Mouse (Mus musculus) stomach, postnatal 0 days (tissue): ENCODE results near the gene Hoxc11. TPM values are rescaled to one million over a fixed set of nuclear protein-coding genes. Genes with fewer than 3 reads are reported as not detected.

ENCODE experiments used
- ATAC-seq: fragments of 200-750 bp; cut with Nextera tagmentation; 2 replicates; pipeline ENCODE4 v1.8.0; 2017; ENCODE audit not compliant: low FRiP score, low TSS enrichment
- DNase-seq: peaks from one replicate; pipeline ENCODE4 v3.0.0-alpha.2; 2016; ENCODE audit warnings: low spot score
- H3K27ac ChIP-seq: fragments of 300-500 bp; sonication (generic); replicated peaks from 2 replicates; pipeline ENCODE4 v1.5.1; 2014; ENCODE audit warnings: mild to moderate bottlenecking, control low read depth
- H3K27me3 ChIP-seq: fragments of 300-500 bp; sonication (generic); 2 replicates; pipeline ENCODE4 v1.6.1; 2014; ENCODE audit warnings: low read length; ENCODE audit not compliant: control insufficient read depth, insufficient read depth
- H3K36me3 ChIP-seq: fragments of 300-500 bp; sonication (generic); 2 replicates; pipeline ENCODE4 v1.6.1; 2014; ENCODE audit warnings: low read length, mixed read lengths; ENCODE audit not compliant: control insufficient read depth, insufficient read depth
- H3K4me1 ChIP-seq: fragments of 300-500 bp; sonication (generic); replicated peaks from 2 replicates; pipeline ENCODE4 v1.6.1; 2014; ENCODE audit warnings: antibody characterized with exemption; ENCODE audit not compliant: control insufficient read depth, insufficient read depth
- H3K4me2 ChIP-seq: fragments of 300-500 bp; sonication (generic); replicated peaks from 2 replicates; pipeline ENCODE4 v1.6.1; 2014; ENCODE audit warnings: low read depth, mild to moderate bottlenecking, control low read depth, moderate library complexity
- H3K4me3 ChIP-seq: fragments of 300-500 bp; sonication (generic); 2 replicates; pipeline ENCODE4 v1.5.1; 2014; ENCODE audit warnings: low read depth, low read length, control low read depth
- H3K9ac ChIP-seq: fragments of 300-500 bp; sonication (generic); 2 replicates; pipeline ENCODE4 v1.6.1; 2014; ENCODE audit warnings: mild to moderate bottlenecking, low read length, control low read depth, mixed read lengths
- H3K9me3 ChIP-seq: fragments of 300-500 bp; sonication (generic); 2 replicates; pipeline ENCODE4 v1.6.1; 2016; ENCODE audit warnings: low read length; ENCODE audit not compliant: control insufficient read depth
- CTCF ChIP-seq: IDR thresholded peaks from 2 replicates; pipeline ENCODE4 v1.5.1; 2016; ENCODE audit warnings: antibody characterized with exemption, low read depth, mild to moderate bottlenecking, moderate library complexity
- EP300 ChIP-seq: optimal IDR thresholded peaks from 2 replicates; pipeline ENCODE3; 2016; ENCODE audit warnings: antibody characterized with exemption
- WGBS: fragments of 180-500 bp; shearing (Covaris S2); extraction: QIAGEN DNeasy Blood & Tissue Kit; methylation state at CpG from one replicate; pipeline ENCODE4 v1.1.7; 2014; 5-methylcytosine and 5-hydroxymethylcytosine counted together
- polyA plus RNA-seq: library from polyadenylated mRNA; unstranded; fragments of >200 nt; fragmentation: Nextera tagmentation; extraction: Ambion mirVana; gene quantifications from 2 replicates; pipeline ENCODE4 v1.2.1, GENCODE M21; 2015

Hoxc11 gene
- polyA plus RNA-seq, 1 experiment from 2014 or later, result not detected

DNA sequence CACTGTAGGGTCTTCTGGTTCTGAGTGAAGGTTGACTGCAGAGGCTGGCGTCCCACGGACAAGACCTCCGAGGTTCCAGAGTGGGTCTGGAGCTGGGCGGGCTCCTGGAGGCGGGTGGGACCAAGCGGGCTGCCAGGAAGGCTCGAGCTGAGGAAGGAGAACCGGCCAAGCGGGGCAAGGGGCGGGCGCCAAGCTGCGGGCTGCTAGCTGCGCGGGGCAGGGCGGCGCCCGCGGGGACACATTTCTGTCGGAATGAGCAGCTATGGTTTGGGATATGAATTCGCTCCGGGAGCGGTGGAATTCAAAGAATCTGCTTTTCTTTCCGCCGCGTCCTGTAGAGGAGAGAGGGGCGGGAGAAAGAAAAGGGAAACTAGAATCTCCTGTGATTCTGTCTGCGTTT, 19.3 kb upstream of the Hoxc11 start:
- Histone ChIP-seq H3K27ac (no peak overlapping the region), H3K4me1 (no peaks in the 10 kb centered on the region), H3K9me3 (no peaks in the 10 kb centered on the region), H3K9ac (no peak overlapping the region), H3K36me3 (no peaks in the 10 kb centered on the region), H3K4me2 (no peak overlapping the region; the same call in 1 of the 2 replicates), H3K4me3 (no peak overlapping the region), H3K27me3 (peaks cover 63% of the 10 kb centered on the region)
- no peak for DNase-seq
- TF ChIP-seq CTCF (no peak), EP300 (no peak)
- under 1% methylated on average over 27 of the region's 27 CpGs for WGBS
- no peak for ATAC-seq

DNA sequence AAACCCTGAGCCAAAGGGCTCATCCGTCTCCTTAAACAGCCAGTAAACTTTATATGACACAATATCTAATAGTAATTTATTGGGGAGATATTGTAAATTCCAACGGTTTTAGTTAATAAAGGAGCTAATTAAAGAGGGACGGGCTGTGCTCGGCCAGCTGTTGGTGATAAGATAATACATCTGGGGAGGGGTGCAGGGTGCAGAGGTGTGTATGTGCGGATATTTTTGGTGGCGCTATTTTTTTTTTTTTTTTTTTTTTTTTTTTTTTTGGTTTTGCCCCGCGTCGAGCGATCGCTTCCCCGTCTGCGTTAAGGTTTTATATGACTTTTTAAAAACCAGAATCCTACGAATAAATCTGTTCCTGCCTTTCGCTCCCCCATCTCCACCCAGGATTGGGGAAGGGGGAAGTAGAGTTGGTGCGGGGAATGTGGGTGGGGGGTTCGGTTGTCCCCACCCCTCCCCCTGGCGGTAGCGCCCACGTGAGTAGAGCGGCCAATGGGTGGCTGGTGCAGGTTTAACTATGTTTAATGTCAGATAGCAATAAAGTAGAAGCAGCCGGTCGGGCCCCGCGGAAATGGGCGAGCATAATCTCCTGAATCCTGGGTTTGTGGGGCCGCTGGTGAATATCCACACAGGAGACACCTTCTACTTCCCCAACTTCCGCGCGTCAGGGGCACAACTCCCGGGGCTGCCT, 17.8 kb upstream of the Hoxc11 start, which contains the start of gene Hoxc12:
TSS of gene Hoxc12 (plus strand) at position 479 of the 694 bp plus-strand sequence.
- ATAC-seq (no peak), DNase-seq (no peak)
- no peaks in the 10 kb centered on the region for H3K36me3 ChIP-seq
- H3K9ac ChIP-seq, result no peak within 1 kb of the TSS
- no peak within 1 kb of the TSS; the same call in 1 of the 2 replicates for H3K4me3 ChIP-seq
- no peaks in the 10 kb centered on the region for H3K4me1 ChIP-seq
- 3% methylated on average over 31 of the region's 31 CpGs for WGBS
- no peak within 1 kb of the TSS for H3K4me2 ChIP-seq
- peaks cover 70% of the 10 kb centered on the region for H3K27me3 ChIP-seq
- no peak within 1 kb of the TSS for H3K27ac ChIP-seq
- H3K9me3 ChIP-seq, result no peaks in the 10 kb centered on the region
- no peak for TF ChIP-seq CTCF
- no peak for TF ChIP-seq EP300

DNA sequence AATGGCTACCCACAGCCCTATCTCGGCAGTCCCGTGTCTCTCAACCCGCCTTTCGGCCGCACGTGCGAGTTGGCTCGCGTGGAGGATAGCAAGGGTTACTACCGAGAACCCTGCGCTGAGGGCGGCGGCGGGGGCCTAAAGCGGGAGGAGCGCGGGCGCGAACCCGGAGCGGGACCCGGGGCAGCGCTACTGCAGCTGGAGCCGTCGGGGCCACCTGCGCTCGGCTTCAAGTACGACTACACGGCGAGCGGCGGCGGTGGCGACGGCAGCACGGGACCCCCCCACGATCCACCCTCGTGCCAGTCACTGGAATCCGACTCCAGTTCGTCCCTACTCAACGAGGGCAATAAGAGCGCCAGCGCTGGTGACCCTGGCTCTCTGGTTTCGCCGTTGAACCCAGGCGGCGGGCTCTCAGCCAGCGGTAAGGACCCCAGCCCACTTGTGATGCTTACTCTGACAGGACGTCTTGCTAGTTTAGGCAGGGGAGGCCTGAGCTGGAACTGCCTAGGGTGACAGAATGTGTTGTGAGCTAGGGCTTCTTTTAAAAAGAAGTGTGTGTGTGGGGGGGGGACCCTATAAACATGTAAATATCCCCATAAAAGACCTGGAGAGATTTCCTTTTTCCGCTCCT, 17.1 kb upstream of the Hoxc11 start:
- Histone ChIP-seq H3K9me3 (no peaks in the 10 kb centered on the region), H3K4me2 (no peak overlapping the region), H3K9ac (no peak overlapping the region), H3K27me3 (peaks cover 67% of the 10 kb centered on the region), H3K36me3 (no peaks in the 10 kb centered on the region), H3K27ac (no peak overlapping the region), H3K4me1 (no peaks in the 10 kb centered on the region), H3K4me3 (no peak overlapping the region; the same call in 1 of the 2 replicates)
- no peak for DNase-seq
- 2% methylated on average over 47 of the region's 50 CpGs for WGBS
- no peak for TF ChIP-seq CTCF
- TF ChIP-seq EP300, result no peak
- no peak for ATAC-seq

DNA sequence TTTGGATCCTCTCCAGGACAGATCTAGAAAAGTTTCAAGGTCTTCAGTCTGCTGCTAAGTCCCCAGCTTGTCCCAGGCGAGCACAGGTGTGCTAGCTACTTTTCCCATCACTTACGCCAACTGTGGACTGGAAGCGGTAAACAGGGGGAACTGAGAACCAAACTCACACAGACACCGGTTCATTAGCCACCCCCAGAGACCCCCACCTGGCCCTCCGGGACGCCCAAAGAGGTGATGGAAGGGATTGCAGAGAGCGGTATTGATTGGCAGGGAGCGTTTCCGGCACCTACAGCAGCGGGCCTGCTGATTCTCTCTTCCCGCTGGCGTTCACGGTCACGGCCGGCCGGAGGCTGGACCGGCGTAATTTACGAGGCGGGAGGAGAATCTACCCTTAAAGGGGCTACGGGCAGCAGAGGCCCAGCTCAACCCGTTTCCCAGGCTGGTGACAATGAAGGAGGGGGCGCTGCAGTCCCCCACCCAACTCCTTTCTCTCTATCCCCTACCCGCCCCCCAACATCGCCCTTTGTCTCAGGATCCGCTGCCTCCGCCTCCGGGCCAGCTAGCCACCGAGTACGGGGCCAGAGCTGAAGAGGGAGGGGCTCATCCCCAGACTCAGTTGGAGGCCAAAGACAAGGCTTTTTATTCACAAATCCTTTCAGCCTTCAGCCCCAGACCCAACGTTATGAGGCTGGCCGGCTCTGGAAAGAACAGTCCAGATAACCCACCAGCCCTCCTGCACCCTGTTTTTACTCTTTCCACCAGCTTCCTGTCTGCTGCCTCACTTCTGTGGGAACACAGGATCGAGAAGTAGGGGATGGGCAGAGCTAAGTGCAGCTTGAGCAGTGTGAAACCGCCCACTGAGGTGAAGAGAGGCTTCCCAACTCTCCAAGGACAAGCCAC, 14.7 kb upstream of the Hoxc11 start:
- no peak for ATAC-seq
- DNase-seq, result no peak
- Histone ChIP-seq H3K9ac (no peak overlapping the region), H3K27me3 (peaks cover 51% of the 10 kb centered on the region), H3K4me2 (no peak overlapping the region), H3K4me3 (no peak overlapping the region), H3K36me3 (no peaks in the 10 kb centered on the region), H3K9me3 (no peaks in the 10 kb centered on the region), H3K27ac (no peak overlapping the region), H3K4me1 (no peaks in the 10 kb centered on the region)
- WGBS, result 3% methylated on average over 34 of the region's 34 CpGs
- TF ChIP-seq EP300 (no peak), CTCF (no peak)

DNA sequence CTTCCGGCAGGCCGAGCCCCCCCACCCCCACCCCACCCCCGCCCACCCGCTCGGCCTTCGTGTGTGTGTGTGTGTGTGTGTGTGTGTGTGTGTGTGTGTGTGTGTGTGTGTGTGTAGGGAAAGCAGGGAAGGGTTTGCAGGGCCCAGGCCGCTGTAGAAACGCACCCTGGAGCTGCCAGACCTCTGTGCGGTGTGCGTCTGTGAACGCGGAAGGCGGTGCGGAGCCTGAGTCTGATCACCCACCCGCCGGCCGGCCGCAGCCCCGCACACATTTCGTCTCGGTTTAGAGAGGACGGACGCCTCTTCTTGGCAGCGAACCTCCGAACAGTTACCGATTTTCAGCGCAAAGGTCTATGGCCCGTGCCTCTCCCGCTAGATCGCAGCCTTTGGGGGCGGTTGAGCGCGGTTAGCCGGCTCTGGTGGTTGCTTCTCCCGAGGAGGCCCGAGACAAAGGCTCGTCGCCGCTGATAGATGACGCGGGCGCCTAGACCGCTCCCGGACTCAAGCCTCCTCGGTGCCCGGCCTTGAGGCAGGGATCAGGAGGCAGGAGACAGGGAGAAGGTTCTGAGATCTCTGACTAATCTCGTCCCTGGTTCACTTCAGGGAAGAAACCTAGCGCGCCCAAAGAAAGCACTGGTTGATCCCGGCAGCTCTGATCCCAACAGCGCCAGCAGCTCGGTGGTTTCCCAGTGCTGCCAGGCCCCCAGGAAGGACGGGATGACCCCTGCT, 11.3 kb upstream of the Hoxc11 start:
- no peak for ATAC-seq
- H3K9me3 ChIP-seq, result no peaks in the 10 kb centered on the region
- no peak overlapping the region for H3K9ac ChIP-seq
- no peak overlapping the region for H3K27ac ChIP-seq
- H3K4me2 ChIP-seq, result no peak overlapping the region
- no peaks in the 10 kb centered on the region for H3K4me1 ChIP-seq
- WGBS, result 2% methylated on average over 51 of the region's 53 CpGs
- no peaks in the 10 kb centered on the region for H3K36me3 ChIP-seq
- H3K4me3 ChIP-seq, result no peak overlapping the region
- peaks cover 39% of the 10 kb centered on the region for H3K27me3 ChIP-seq
- TF ChIP-seq EP300 (no peak), CTCF (peak; percentile 50; the same call in 1 of the 2 replicates)
- peak; percentile 22 for DNase-seq
